Mouse (Mus musculus): ENCODE data around the gene Gm43517. TPM values are rescaled to one million over a fixed set of nuclear protein-coding genes. Genes with fewer than 3 reads are reported as not detected.

Gm43517 gene
- polyA plus RNA-seq, 1 experiment from 2014 or later, result 0.05 TPM

Other genes starting within 250 kb of the Gm43517 start
- gene Foxg1, start 2.5 kb upstream of the Gm43517 start, polyA plus RNA-seq (2016; fragmentation: Nextera tagmentation; extraction: Ambion mirVana), result 2.1 and 3.1 TPM in 2 replicates